Comparison of ENCODE assay signal across 8 mouse cellular contexts in the genomic region with DNA sequence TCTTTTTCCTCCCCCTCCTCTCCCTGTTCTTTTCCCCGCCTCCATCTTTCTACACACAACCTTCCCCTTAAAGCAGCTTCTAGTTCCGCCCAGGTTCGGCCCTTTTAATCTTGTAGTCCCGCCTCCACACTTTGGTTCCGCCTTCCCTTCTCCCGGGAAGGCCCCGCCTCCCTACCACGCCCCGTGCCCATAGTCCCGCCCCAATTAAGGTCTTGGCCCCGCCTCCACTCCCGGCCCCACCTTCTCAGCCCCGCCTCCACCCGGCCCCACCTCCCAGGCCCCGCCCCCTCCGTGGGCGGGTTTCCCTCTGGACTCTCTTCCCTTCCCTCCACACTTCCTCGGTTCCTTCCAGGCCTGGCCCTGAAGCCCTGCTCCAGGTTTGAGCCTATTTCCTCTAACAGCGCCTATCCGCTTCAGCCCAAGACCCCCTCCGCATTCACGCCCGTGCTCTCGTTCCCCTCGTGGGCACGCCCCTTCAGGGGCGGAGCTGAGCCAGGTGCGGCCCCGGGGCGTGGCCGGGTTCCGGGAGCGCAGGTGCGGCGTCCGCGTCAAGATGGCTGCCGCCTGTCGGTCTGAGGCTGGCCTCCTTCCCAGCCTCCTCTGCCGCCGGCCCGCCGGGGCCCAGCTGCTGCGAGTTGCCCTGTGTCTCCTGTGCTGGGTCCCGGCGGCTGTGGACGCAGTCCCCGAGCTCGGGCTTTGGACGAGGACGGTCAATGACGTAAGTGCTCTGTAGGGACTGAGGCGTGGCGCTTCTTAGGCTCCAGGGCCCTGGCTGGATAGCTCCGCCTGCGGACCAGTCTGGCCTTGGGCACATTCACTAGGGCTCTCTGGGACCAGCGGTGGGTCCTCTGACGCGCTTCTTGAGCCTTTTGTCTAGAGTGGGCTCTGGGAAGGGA. TPM values are rescaled to one million over a fixed set of nuclear protein-coding genes. Genes with fewer than 3 reads are reported as not detected.
DNase-seq lines count a peak whose midpoint lies in the region; ATAC-seq lines count a peak whose summit lies in the region.

TSS of gene Tmem87b (plus strand) at position 333 of the 896 bp plus-strand sequence.

- peak within 1 kb of the TSS; percentile 64 for H3K4me2 ChIP-seq in hindbrain, embryonic 12.5 days (replicated peaks)

- H3K4me3 ChIP-seq in hindbrain, embryonic 12.5 days, result peak within 1 kb of the TSS; percentile 57

- no peaks in the 10 kb centered on the region for H3K36me3 ChIP-seq in hindbrain, embryonic 12.5 days

- ATAC-seq in hindbrain, embryonic 12.5 days (ENCODE audit: low FRiP score), result peak; percentile 95

- peak within 1 kb of the TSS; percentile 95 for H3K27ac ChIP-seq in hindbrain, embryonic 12.5 days

- no peaks in the 10 kb centered on the region for H3K9me3 ChIP-seq in hindbrain, embryonic 12.5 days (replicated peaks)

- no peaks in the 10 kb centered on the region for H3K27me3 ChIP-seq in hindbrain, embryonic 12.5 days

- H3K9ac ChIP-seq in hindbrain, embryonic 12.5 days, result peak within 1 kb of the TSS; percentile 78

- DNase-seq in NIH3T3 (ENCODE audit: low read depth), result peak; percentile 98
- peak; percentile 100 for DNase-seq in cerebellum, postnatal 10 days
- peak; percentile 92 to 97 for DNase-seq in frontal cortex, postnatal 10 days (ENCODE audit: low spot score in 2 of 2)
- peak; percentile 97 to 98 for DNase-seq in layer of hippocampus, postnatal 14 days (ENCODE audit: low spot score in 2 of 2)
- peak; percentile 98 for DNase-seq in lung, postnatal 14 days
- DNase-seq in retina, adult 2 months (ENCODE audit: low read depth, low spot score), result peak; percentile 93
- peak; percentile 96 to 98 for DNase-seq in thymus, postnatal 36 days

- peaks cover 14% of the 10 kb centered on the region for H3K4me1 ChIP-seq in hindbrain, embryonic 12.5 days

- WGBS in hindbrain, embryonic 12.5 days, result under 1% methylated on average over 59 of the region's 59 CpGs

RNA-seq across cellular contexts. Expression of gene Tmem87b, which starts in this region (rescaled TPM):
- polyA plus RNA-seq in hindbrain, embryonic 12.5 days (2016; fragmentation: Nextera tagmentation; extraction: Ambion mirVana), result 35.2 and 39.5 TPM in 2 replicates
- 10 to 100 TPM; 29.8 to 34.7 TPM for total RNA-seq in layer of hippocampus, postnatal 14 days (2021)

Comparison
In these comparisons a context has a peak if more than half of its experiments do, and no peak if none do; other contexts are left out.
1. Peak in every context shown above with its lines: DNase-seq, ATAC-seq, H3K4me3 ChIP-seq and H3K27ac ChIP-seq.